9 mouse cellular contexts compared by ENCODE assay signal in genomic region chr12:17746725-17747124, GRCm38 (mm10). TPM values are rescaled to one million over a fixed set of nuclear protein-coding genes. Genes with fewer than 3 reads are reported as not detected.
DNase-seq lines count a peak whose midpoint lies in the region; ATAC-seq and TF ChIP-seq lines count a peak whose summit lies in the region.
"Had no signal": no experiment of that assay in that cellular context is flagged by ENCODE, and none has a peak within 500 bp of the region (broad histone marks: within the 10 kb centered on the region; RNA-seq: fewer than 3 reads in every experiment).

No protein-coding gene starts in this region.

- H3K9me3 ChIP-seq in neural tube, embryonic 13.5 days = no peaks in the 10 kb centered on the region
- H3K9me3 ChIP-seq in lung, embryonic 14.5 days (ENCODE audit: low read depth, low read length) = no peaks in the 10 kb centered on the region

- peaks cover 53% of the 10 kb centered on the region for H3K4me1 ChIP-seq in neural tube, embryonic 13.5 days (replicated peaks)
- peaks cover 70% of the 10 kb centered on the region for H3K4me1 ChIP-seq in kidney, adult 2 months (ENCODE audit: control insufficient read depth, insufficient read depth, low read length)
- peaks cover 47% of the 10 kb centered on the region for H3K4me1 ChIP-seq in lung, embryonic 14.5 days (ENCODE audit: insufficient read depth)

- H3K4me3 ChIP-seq in neural tube, embryonic 13.5 days = no peak overlapping the region
- H3K4me3 ChIP-seq in kidney, adult 2 months (ENCODE audit: insufficient read depth, low read depth, low read length) = no peak overlapping the region
- H3K4me3 ChIP-seq in lung, embryonic 14.5 days (ENCODE audit: low read depth, low read length) = no peak overlapping the region

- H3K36me3 ChIP-seq in neural tube, embryonic 13.5 days = no peaks in the 10 kb centered on the region
- no peaks in the 10 kb centered on the region for H3K36me3 ChIP-seq in kidney, adult 2 months (ENCODE audit: control insufficient read depth, insufficient read depth, low read length)
- no peaks in the 10 kb centered on the region for H3K36me3 ChIP-seq in lung, embryonic 14.5 days (ENCODE audit: insufficient read depth)
- H3K36me3 ChIP-seq: G1E had no signal

- no peak for TF ChIP-seq CTCF in kidney, adult 2 months (conservative IDR thresholded peaks at IDR 0.05; ENCODE audit: insufficient read depth, insufficient read length, low read depth, low read length)
- TF ChIP-seq CTCF in lung, embryonic 14.5 days (IDR thresholded peaks at IDR 0.05; ENCODE audit: low read depth) = no peak

- no peak for TF ChIP-seq POLR2A in kidney, adult 2 months (IDR thresholded peaks at IDR 0.05; ENCODE audit: low read depth, low read length)

- no peak overlapping the region for H3K4me2 ChIP-seq in neural tube, embryonic 13.5 days
- H3K4me2 ChIP-seq in lung, embryonic 14.5 days = no peak overlapping the region

- no peak for DNase-seq in neural tube, embryonic 10.5 days (ENCODE audit: extremely low spot score, low spot score)
- peak; percentile 67 for DNase-seq in embryo, embryonic 10 days (ENCODE audit: low spot score)
- peak; percentile 44 to 71 for DNase-seq in gastrocnemius, postnatal 36 days
- DNase-seq in kidney, adult 2 months = peak; percentile 99
- DNase-seq in lung, embryonic 14.5 days = peak; percentile 71
- peak; percentile 36 for DNase-seq in retina, postnatal 7 days (ENCODE audit: low read depth, low spot score)

- intact Hi-C loops in gastrocnemius, postnatal 36 days (cut with DNase I) = no loop called here

- 6% methylated on average over 3 of the region's 3 CpGs for WGBS in neural tube, embryonic 13.5 days
- 3% methylated on average over 3 of the region's 3 CpGs for WGBS in kidney, adult 2 months
- WGBS in lung, embryonic 14.5 days = 17% methylated on average over 3 of the region's 3 CpGs

- no peak overlapping the region for H3K9ac ChIP-seq in neural tube, embryonic 13.5 days
- H3K9ac ChIP-seq in lung, embryonic 14.5 days = no peak overlapping the region

- H3K27me3 ChIP-seq in neural tube, embryonic 13.5 days = no peaks in the 10 kb centered on the region
- H3K27me3 ChIP-seq in kidney, adult 2 months (replicated peaks; ENCODE audit: control insufficient read depth, insufficient read depth, low read length) = no peaks in the 10 kb centered on the region
- no peaks in the 10 kb centered on the region for H3K27me3 ChIP-seq in lung, embryonic 14.5 days (ENCODE audit: insufficient read depth, low read length)

- H3K27ac ChIP-seq in neural tube, embryonic 13.5 days (replicated peaks) = peak overlapping the region; percentile 50; the same call in 1 of the 2 replicates
- H3K27ac ChIP-seq in kidney, adult 2 months (ENCODE audit: insufficient read depth, low read depth, low read length) = peak overlapping the region; percentile 66
- H3K27ac ChIP-seq in lung, embryonic 14.5 days (ENCODE audit: low read depth) = peak overlapping the region; percentile 55

- peak; percentile 45; the same call in 1 of the 2 replicates for ATAC-seq in neural tube, embryonic 13.5 days (ENCODE audit: low read depth)
- no peak for ATAC-seq in lung, embryonic 14.5 days (ENCODE audit: insufficient read depth)
- no peak for ATAC-seq in erythroid progenitor cell, adult 5-6 weeks (replicated peaks; ENCODE audit: low FRiP score, poor library complexity, severe bottlenecking)

RNA-seq across cellular contexts. Expression of gene Hpcal1, which starts 56.1 kb away (rescaled TPM):
- 77.0 and 79.2 TPM in 2 replicates for polyA plus RNA-seq in neural tube, embryonic 13.5 days (2015; fragmentation: Nextera tagmentation; extraction: Ambion mirVana)
- 1 to 10 TPM; 6.3 to 8.1 TPM for total RNA-seq in gastrocnemius, postnatal 36 days (2021)
- 128 and 144 TPM in 2 replicates for polyA plus RNA-seq in kidney, adult 2 months (2012; rRNA removed)
- polyA plus RNA-seq in lung, embryonic 14.5 days (2014; fragmentation: Nextera tagmentation; extraction: Ambion mirVana) = 52.1 and 52.4 TPM in 2 replicates
- total RNA-seq in erythroid progenitor cell, adult 5-6 weeks (2015; ENCODE audit: low replicate concordance) = 18.7 and 27.2 TPM in 2 replicates
- 3.6 and 5.9 TPM in 2 replicates for total RNA-seq in erythroid progenitor cell, adult 5-6 weeks (2017; ENCODE audit: low replicate concordance)
- total RNA-seq: G1E had no signal
- polyA plus RNA-seq: G1E had no signal
